Comparison of ENCODE assay signal across 16 mouse cellular contexts in genomic region chr6:108436608-108437007, GRCm38 (mm10).
DNase-seq lines count a peak whose midpoint lies in the region; ATAC-seq and TF ChIP-seq lines count a peak whose summit lies in the region.
"Had no signal": no experiment of that assay in that cellular context is flagged by ENCODE, and none has a peak within 500 bp of the region (broad histone marks: within the 10 kb centered on the region; RNA-seq: fewer than 3 reads in every experiment).

No protein-coding gene starts in this region.

- peak; percentile 25 for DNase-seq in embryo, embryonic 10 days (ENCODE audit: low spot score)
- DNase-seq in embryo, embryonic 11 days = no peak
- DNase-seq in kidney, adult 9 months = peak; percentile 63
- DNase-seq in kidney, postnatal 14 days = no peak
- DNase-seq in adipocyte (ENCODE audit: low spot score) = peak; percentile 80
- DNase-seq in midbrain, postnatal 0 days (ENCODE audit: low spot score) = no peak
- no peak for DNase-seq in thymus, postnatal 25 days
- DNase-seq: B cell, adult 2 months; cerebellum, adult 18-20 months; left cerebral cortex, postnatal 4 days; liver, postnatal 0 days; right cerebral cortex, postnatal 25 days had no signal

- H3K27ac ChIP-seq in kidney, embryonic 16.5 days (ENCODE audit: low read length) = 0 out of 2 replicates have a peak overlapping the region, but pooled peaks have one; percentile 21
- no peak overlapping the region for H3K27ac ChIP-seq in midbrain, postnatal 0 days (ENCODE audit: low read depth, low read length)
- H3K27ac ChIP-seq: embryonic facial prominence, embryonic 13.5 days; midbrain, embryonic 12.5 days had no signal

- H3K9ac ChIP-seq in kidney, embryonic 16.5 days (replicated peaks; ENCODE audit: low read length) = no peak overlapping the region
- no peak overlapping the region for H3K9ac ChIP-seq in midbrain, postnatal 0 days (replicated peaks; ENCODE audit: low read length, poor library complexity, severe bottlenecking)
- H3K9ac ChIP-seq: embryonic facial prominence, embryonic 13.5 days; liver, postnatal 0 days; midbrain, embryonic 12.5 days had no signal

- H3K4me3 ChIP-seq in kidney, embryonic 16.5 days (ENCODE audit: low read length) = no peak overlapping the region
- no peak overlapping the region for H3K4me3 ChIP-seq in midbrain, postnatal 0 days (ENCODE audit: low read depth, low read length)
- H3K4me3 ChIP-seq: embryonic facial prominence, embryonic 13.5 days; midbrain, embryonic 12.5 days had no signal

- H3K9me3 ChIP-seq in kidney, embryonic 16.5 days (ENCODE audit: low read length) = peaks cover 5% of the 10 kb centered on the region; the same call in 1 of the 2 replicates
- no peaks in the 10 kb centered on the region for H3K9me3 ChIP-seq in midbrain, postnatal 0 days (ENCODE audit: low read length)
- H3K9me3 ChIP-seq: embryonic facial prominence, embryonic 13.5 days; midbrain, embryonic 12.5 days had no signal

- no peaks in the 10 kb centered on the region for H3K27me3 ChIP-seq in kidney, embryonic 16.5 days (ENCODE audit: insufficient read depth, low read length)
- no peaks in the 10 kb centered on the region for H3K27me3 ChIP-seq in midbrain, postnatal 0 days (ENCODE audit: insufficient read depth, low read length)
- H3K27me3 ChIP-seq: embryonic facial prominence, embryonic 13.5 days; midbrain, embryonic 12.5 days had no signal

- 32% methylated on average over 5 of the region's 5 CpGs for WGBS in kidney, embryonic 16.5 days
- 56% methylated on average over 5 of the region's 5 CpGs for WGBS in midbrain, postnatal 0 days

- no peak overlapping the region for H3K4me2 ChIP-seq in kidney, embryonic 16.5 days (replicated peaks; ENCODE audit: low read depth, low read length)
- H3K4me2 ChIP-seq in midbrain, postnatal 0 days (ENCODE audit: low read depth, low read length, poor library complexity, severe bottlenecking) = no peak overlapping the region
- H3K4me2 ChIP-seq: embryonic facial prominence, embryonic 13.5 days; midbrain, embryonic 12.5 days had no signal

- H3K36me3 ChIP-seq in kidney, embryonic 16.5 days (ENCODE audit: insufficient read depth, low read length) = peaks cover 14% of the 10 kb centered on the region
- H3K36me3 ChIP-seq in midbrain, postnatal 0 days (ENCODE audit: insufficient read depth, low read length) = no peaks in the 10 kb centered on the region

- ATAC-seq in kidney, embryonic 16.5 days (ENCODE audit: low FRiP score, low TSS enrichment) = peak; percentile 65
- ATAC-seq in midbrain, postnatal 0 days (ENCODE audit: low FRiP score) = no peak
- ATAC-seq: forebrain, embryonic 14.5 days; liver, postnatal 0 days had no signal

- TF ChIP-seq CTCF in midbrain, postnatal 0 days (IDR thresholded peaks at IDR 0.05) = no peak

- H3K4me1 ChIP-seq in kidney, embryonic 16.5 days (ENCODE audit: insufficient read depth, low read length) = peaks cover 7% of the 10 kb centered on the region; the same call in 1 of the 2 replicates
- H3K4me1 ChIP-seq in midbrain, postnatal 0 days (ENCODE audit: insufficient read depth, low read length) = peaks cover 9% of the 10 kb centered on the region; the same call in 1 of the 2 replicates

Comparison
In these comparisons a context has a peak if more than half of its experiments do, and no peak if none do; other contexts are left out.
1. DNase-seq: peak in embryo, embryonic 10 days (single experiment), kidney, adult 9 months (single experiment) and adipocyte (single experiment); none in embryo, embryonic 11 days (single experiment), kidney, postnatal 14 days (single experiment), midbrain, postnatal 0 days (single experiment) and thymus, postnatal 25 days (single experiment).